Mouse (Mus musculus): ENCODE measurements around the gene Serpinb3b. TPM values are rescaled to one million over a fixed set of nuclear protein-coding genes. Genes with fewer than 3 reads are reported as not detected.
"Not testable (repeated sequence)": the region's sequence is repeated elsewhere in the genome, so short reads cannot be mapped to it uniquely, and the experiment has no call there.

Gene Serpinb3b
- not detected in 2 replicates for polyA plus RNA-seq (2012; ENCODE audit: insufficient read depth, insufficient read length, low replicate concordance, missing spikeins)

DNA sequence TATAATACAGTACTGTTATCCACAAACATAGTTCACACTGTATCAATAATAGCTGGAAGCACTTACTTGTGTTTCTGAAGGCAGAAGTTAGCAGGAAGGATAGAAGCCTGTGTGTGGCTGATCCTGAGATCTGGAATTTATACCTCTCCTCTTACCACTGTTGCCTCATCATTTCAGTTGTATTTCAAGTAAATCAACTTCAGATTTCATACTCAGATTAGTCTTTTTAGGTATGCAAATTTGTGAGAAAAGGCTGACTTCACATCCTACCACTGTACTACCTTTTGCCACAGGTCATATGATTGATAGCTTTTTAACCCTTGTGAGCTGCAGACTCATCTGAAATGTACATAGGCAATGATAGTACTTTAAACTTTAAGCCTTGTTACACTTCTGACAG, at the start of gene Serpinb3b, which contains the start of gene Serpinb3c:
Gene Serpinb3b (minus strand): TSS at position 101 of the 400 bp plus-strand sequence.
Gene Serpinb3c (minus strand): TSS at position 111 of the 400 bp plus-strand sequence.
- not testable (repeated sequence) for H3K4me3 ChIP-seq (ENCODE audit: insufficient read depth, low read depth, low read length); H3K4me1 ChIP-seq (ENCODE audit: control insufficient read depth, insufficient read depth, low read length); H3K27ac ChIP-seq (ENCODE audit: insufficient read depth, low read depth, low read length)

DNA sequence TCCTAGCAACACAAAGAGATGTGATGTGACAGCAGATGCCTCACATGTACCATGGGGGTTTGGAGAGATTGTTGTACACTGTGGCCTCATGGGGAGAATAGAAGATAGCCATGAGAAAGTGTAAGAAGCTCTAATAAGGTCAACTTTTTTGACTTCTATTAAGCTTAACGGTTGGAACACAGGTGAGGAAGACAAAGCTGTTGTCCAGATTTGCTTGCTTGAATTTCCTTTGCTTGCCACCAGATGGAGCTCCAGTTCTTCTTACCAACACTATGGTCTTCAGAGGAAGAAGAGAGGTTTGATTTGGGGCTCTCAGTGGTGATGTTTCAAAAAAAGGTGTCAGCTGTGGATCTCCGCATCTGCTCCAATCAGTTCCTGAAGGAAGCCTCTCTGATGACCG, 35.0 kb downstream of the Serpinb3b start:
- not testable (repeated sequence) for H3K4me1 ChIP-seq (ENCODE audit: control insufficient read depth, insufficient read depth, low read length); H3K4me3 ChIP-seq (ENCODE audit: insufficient read depth, low read depth, low read length); H3K27ac ChIP-seq (ENCODE audit: insufficient read depth, low read depth, low read length)
- 31% methylated on average over 3 of the region's 3 CpGs for WGBS

- not testable (repeated sequence) for H3K27ac ChIP-seq (ENCODE audit: insufficient read depth, low read depth, low read length); H3K4me1 ChIP-seq (ENCODE audit: control insufficient read depth, insufficient read depth, low read length); H3K4me3 ChIP-seq (ENCODE audit: insufficient read depth, low read depth, low read length)
- WGBS = 92% methylated on average over 1 of the region's 1 CpGs
These were observed 60.9 kb downstream of the Serpinb3b start for GRCm38 (mm10) chr1:107217276-107217675.

DNA sequence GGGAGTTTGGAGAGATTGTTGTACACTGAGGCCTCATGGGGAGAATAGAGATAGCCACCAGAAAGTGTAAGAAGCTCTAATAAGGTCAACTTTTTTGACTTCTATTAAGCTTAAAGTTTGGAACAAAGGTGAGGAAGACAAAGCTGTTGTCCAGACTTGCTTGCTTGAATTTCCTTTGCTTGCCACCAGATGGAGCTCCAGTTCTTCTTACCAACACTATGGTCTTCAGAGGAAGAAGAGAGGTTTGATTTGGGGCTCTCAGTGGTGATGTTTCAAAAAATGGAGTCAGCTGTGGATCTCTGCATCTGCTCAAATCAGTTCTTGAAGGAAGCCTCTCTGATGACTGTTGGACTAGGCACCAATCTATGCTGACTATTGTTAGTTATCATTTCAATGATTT, 150.7 kb downstream of the Serpinb3b start:
- not testable (repeated sequence) for H3K4me1 ChIP-seq (ENCODE audit: control insufficient read depth, insufficient read depth, low read length); H3K4me3 ChIP-seq (ENCODE audit: insufficient read depth, low read depth, low read length); H3K27ac ChIP-seq (ENCODE audit: insufficient read depth, low read depth, low read length)

Other genes with a start within 250 kb of the Serpinb3b start
- gene Serpinb3a, start 226.1 kb downstream of the Serpinb3b start, polyA plus RNA-seq (2012; ENCODE audit: insufficient read depth, insufficient read length, low replicate concordance, missing spikeins) = not detected in 2 replicates
- gene Serpinb3d, start 194.9 kb downstream of the Serpinb3b start, polyA plus RNA-seq (2012; ENCODE audit: insufficient read depth, insufficient read length, low replicate concordance, missing spikeins) = not detected in 2 replicates
- gene Serpinb3c, start within 50 bp of the Serpinb3b start, polyA plus RNA-seq (2012; ENCODE audit: insufficient read depth, insufficient read length, low replicate concordance, missing spikeins) = not detected in 2 replicates
- gene Serpinb11, start 82.8 kb upstream of the Serpinb3b start, polyA plus RNA-seq (2012; ENCODE audit: insufficient read depth, insufficient read length, low replicate concordance, missing spikeins) = not detected in 2 replicates
- gene Serpinb7, start 121.3 kb upstream of the Serpinb3b start, polyA plus RNA-seq (2012; ENCODE audit: insufficient read depth, insufficient read length, low replicate concordance, missing spikeins) = not detected in 2 replicates
- not detected in 2 replicates for gene Serpinb2, start 233.1 kb upstream of the Serpinb3b start, polyA plus RNA-seq (2012; ENCODE audit: insufficient read depth, insufficient read length, low replicate concordance, missing spikeins)

Measured in olfactory bulb, adult 2 months (tissue).